Mouse (Mus musculus): ENCODE results near the gene Lmx1b. TPM values are rescaled to one million over a fixed set of nuclear protein-coding genes. Genes with fewer than 3 reads are reported as not detected.
A peak's percentile ranks its signal among the peaks of the same experiment; 100 is the strongest.

Lmx1b gene
- polyA plus RNA-seq, 1 experiment from 2014 or later: 7.7 TPM

GRCm38 (mm10) chr2:33552672-33553071 lies 87.6 kb downstream of the Lmx1b start:
- Histone ChIP-seq H3K36me3 (no peaks in the 10 kb centered on the region), H3K27ac (no peak overlapping the region), H3K4me1 (replicated peaks) (no peaks in the 10 kb centered on the region), H3K27me3 (ENCODE audit: insufficient read depth, poor library complexity, severe bottlenecking) (peaks cover 24% of the 10 kb centered on the region), H3K9me3 (no peaks in the 10 kb centered on the region), H3K4me3 (no peak overlapping the region)
- WGBS: 57% methylated on average over 5 of the region's 5 CpGs
- DNase-seq (ENCODE audit: low spot score): no peak

- Histone ChIP-seq H3K27ac (no peak overlapping the region), H3K9me3 (no peaks in the 10 kb centered on the region), H3K4me3 (no peak overlapping the region), H3K36me3 (no peaks in the 10 kb centered on the region), H3K27me3 (ENCODE audit: insufficient read depth, poor library complexity, severe bottlenecking) (peaks cover 50% of the 10 kb centered on the region), H3K4me1 (replicated peaks) (peaks cover 35% of the 10 kb centered on the region)
- WGBS: 92% methylated on average over 2 of the region's 2 CpGs
- no peak for DNase-seq (ENCODE audit: low spot score)
Observed at GRCm38 (mm10) chr2:33547595-33547994, 92.7 kb downstream of the Lmx1b start.

- peaks cover 35% of the 10 kb centered on the region for H3K4me1 ChIP-seq (replicated peaks)
- H3K27ac ChIP-seq: no peak overlapping the region
- no peaks in the 10 kb centered on the region for H3K9me3 ChIP-seq
- H3K27me3 ChIP-seq (ENCODE audit: insufficient read depth, poor library complexity, severe bottlenecking): peaks cover 53% of the 10 kb centered on the region
- no peaks in the 10 kb centered on the region for H3K36me3 ChIP-seq
- WGBS: 28% methylated on average over 6 of the region's 6 CpGs
- no peak for DNase-seq (ENCODE audit: low spot score)
- H3K4me3 ChIP-seq: no peak overlapping the region
Observed at GRCm38 (mm10) chr2:33546879-33547278, 93.4 kb downstream of the Lmx1b start.

- WGBS: 82% methylated on average over 5 of the region's 5 CpGs
- Histone ChIP-seq H3K4me3 (no peak overlapping the region), H3K27me3 (ENCODE audit: insufficient read depth, poor library complexity, severe bottlenecking) (peaks cover 61% of the 10 kb centered on the region), H3K9me3 (no peaks in the 10 kb centered on the region), H3K36me3 (no peaks in the 10 kb centered on the region), H3K27ac (no peak overlapping the region), H3K4me1 (replicated peaks) (peaks cover 35% of the 10 kb centered on the region)
- no peak for DNase-seq (ENCODE audit: low spot score)
Observed at GRCm38 (mm10) chr2:33546051-33546450, 94.3 kb downstream of the Lmx1b start.

- no peaks in the 10 kb centered on the region for H3K9me3 ChIP-seq
- peak overlapping the region; percentile 63 for H3K4me3 ChIP-seq
- H3K4me1 ChIP-seq (replicated peaks): peaks cover 35% of the 10 kb centered on the region
- H3K36me3 ChIP-seq: no peaks in the 10 kb centered on the region
- peaks cover 68% of the 10 kb centered on the region for H3K27me3 ChIP-seq (ENCODE audit: insufficient read depth, poor library complexity, severe bottlenecking)
- peak; percentile 19 for DNase-seq (ENCODE audit: low spot score)
- WGBS: 19% methylated on average over 16 of the region's 16 CpGs
- peak overlapping the region; percentile 77; the same call in 1 of the 2 replicates for H3K27ac ChIP-seq
Observed at GRCm38 (mm10) chr2:33544781-33545566, 95.3 kb downstream of the Lmx1b start.

GRCm38 (mm10) chr2:33544203-33544762 lies 96.0 kb downstream of the Lmx1b start:
- H3K36me3 ChIP-seq: no peaks in the 10 kb centered on the region
- H3K27ac ChIP-seq: peak overlapping the region; percentile 77
- no peaks in the 10 kb centered on the region for H3K9me3 ChIP-seq
- WGBS: under 1% methylated on average over 43 of the region's 43 CpGs
- H3K27me3 ChIP-seq (ENCODE audit: insufficient read depth, poor library complexity, severe bottlenecking): peaks cover 74% of the 10 kb centered on the region
- H3K4me1 ChIP-seq (replicated peaks): peaks cover 35% of the 10 kb centered on the region
- peak; percentile 47 for DNase-seq (ENCODE audit: low spot score)
- H3K4me3 ChIP-seq: peak overlapping the region; percentile 63

- 1% methylated on average over 38 of the region's 38 CpGs for WGBS
- Histone ChIP-seq H3K9me3 (no peaks in the 10 kb centered on the region), H3K27ac (peak overlapping the region; percentile 77), H3K27me3 (ENCODE audit: insufficient read depth, poor library complexity, severe bottlenecking) (peaks cover 78% of the 10 kb centered on the region), H3K4me3 (peak overlapping the region; percentile 63), H3K4me1 (replicated peaks) (peaks cover 35% of the 10 kb centered on the region), H3K36me3 (no peaks in the 10 kb centered on the region)
- peak; percentile 72 for DNase-seq (ENCODE audit: low spot score)
Observed at GRCm38 (mm10) chr2:33543429-33544202, 96.7 kb downstream of the Lmx1b start.

- no peak overlapping the region for H3K27ac ChIP-seq
- H3K9me3 ChIP-seq: no peaks in the 10 kb centered on the region
- peaks cover 35% of the 10 kb centered on the region for H3K4me1 ChIP-seq (replicated peaks)
- 2% methylated on average over 11 of the region's 11 CpGs for WGBS
- H3K27me3 ChIP-seq (ENCODE audit: insufficient read depth, poor library complexity, severe bottlenecking): peaks cover 78% of the 10 kb centered on the region
- H3K36me3 ChIP-seq: no peaks in the 10 kb centered on the region
- peak overlapping the region; percentile 63 for H3K4me3 ChIP-seq
- DNase-seq (ENCODE audit: low spot score): peak; percentile 62
Observed at GRCm38 (mm10) chr2:33542696-33543428, 97.4 kb downstream of the Lmx1b start.

- Histone ChIP-seq H3K36me3 (no peaks in the 10 kb centered on the region), H3K27me3 (ENCODE audit: insufficient read depth, poor library complexity, severe bottlenecking) (no peaks in the 10 kb centered on the region), H3K4me3 (no peak overlapping the region), H3K9me3 (peaks cover 19% of the 10 kb centered on the region), H3K4me1 (replicated peaks) (no peaks in the 10 kb centered on the region), H3K27ac (peak overlapping the region; percentile 3; the same call in 1 of the 2 replicates)
- DNase-seq (ENCODE audit: low spot score): no peak
- 87% methylated on average over 5 of the region's 5 CpGs for WGBS
Observed at GRCm38 (mm10) chr2:33525274-33526055, 114.8 kb downstream of the Lmx1b start.

GRCm38 (mm10) chr2:33515856-33516255 lies 124.5 kb downstream of the Lmx1b start:
- Histone ChIP-seq H3K4me3 (no peak overlapping the region), H3K27ac (no peak overlapping the region), H3K27me3 (ENCODE audit: insufficient read depth, poor library complexity, severe bottlenecking) (0 out of 2 replicates have a peak, but pooled peaks cover 3% of the 10 kb centered on the region), H3K4me1 (replicated peaks) (no peaks in the 10 kb centered on the region), H3K9me3 (no peaks in the 10 kb centered on the region), H3K36me3 (no peaks in the 10 kb centered on the region)
- WGBS: 77% methylated on average over 19 of the region's 19 CpGs
- DNase-seq (ENCODE audit: low spot score): no peak

GRCm38 (mm10) chr2:33515431-33515830 lies 124.9 kb downstream of the Lmx1b start:
- no peak overlapping the region for H3K4me3 ChIP-seq
- DNase-seq (ENCODE audit: low spot score): no peak
- H3K27me3 ChIP-seq (ENCODE audit: insufficient read depth, poor library complexity, severe bottlenecking): 0 out of 2 replicates have a peak, but pooled peaks cover 3% of the 10 kb centered on the region
- no peak overlapping the region for H3K27ac ChIP-seq
- no peaks in the 10 kb centered on the region for H3K9me3 ChIP-seq
- H3K36me3 ChIP-seq: no peaks in the 10 kb centered on the region
- WGBS: 86% methylated on average over 8 of the region's 8 CpGs
- no peaks in the 10 kb centered on the region for H3K4me1 ChIP-seq (replicated peaks)

All from hindbrain, embryonic 10.5 days (tissue).